Mouse (Mus musculus): Measurements from ENCODE around the gene Terb1. TPM values are rescaled to one million over a fixed set of nuclear protein-coding genes. Genes with fewer than 3 reads are reported as not detected.
A peak's percentile ranks its signal among the peaks of the same experiment; 100 is the strongest.

The Terb1 gene
- polyA plus RNA-seq (2016; fragmentation: Nextera tagmentation; extraction: Ambion mirVana): 0.18 and 0.27 TPM in 2 replicates

DNA sequence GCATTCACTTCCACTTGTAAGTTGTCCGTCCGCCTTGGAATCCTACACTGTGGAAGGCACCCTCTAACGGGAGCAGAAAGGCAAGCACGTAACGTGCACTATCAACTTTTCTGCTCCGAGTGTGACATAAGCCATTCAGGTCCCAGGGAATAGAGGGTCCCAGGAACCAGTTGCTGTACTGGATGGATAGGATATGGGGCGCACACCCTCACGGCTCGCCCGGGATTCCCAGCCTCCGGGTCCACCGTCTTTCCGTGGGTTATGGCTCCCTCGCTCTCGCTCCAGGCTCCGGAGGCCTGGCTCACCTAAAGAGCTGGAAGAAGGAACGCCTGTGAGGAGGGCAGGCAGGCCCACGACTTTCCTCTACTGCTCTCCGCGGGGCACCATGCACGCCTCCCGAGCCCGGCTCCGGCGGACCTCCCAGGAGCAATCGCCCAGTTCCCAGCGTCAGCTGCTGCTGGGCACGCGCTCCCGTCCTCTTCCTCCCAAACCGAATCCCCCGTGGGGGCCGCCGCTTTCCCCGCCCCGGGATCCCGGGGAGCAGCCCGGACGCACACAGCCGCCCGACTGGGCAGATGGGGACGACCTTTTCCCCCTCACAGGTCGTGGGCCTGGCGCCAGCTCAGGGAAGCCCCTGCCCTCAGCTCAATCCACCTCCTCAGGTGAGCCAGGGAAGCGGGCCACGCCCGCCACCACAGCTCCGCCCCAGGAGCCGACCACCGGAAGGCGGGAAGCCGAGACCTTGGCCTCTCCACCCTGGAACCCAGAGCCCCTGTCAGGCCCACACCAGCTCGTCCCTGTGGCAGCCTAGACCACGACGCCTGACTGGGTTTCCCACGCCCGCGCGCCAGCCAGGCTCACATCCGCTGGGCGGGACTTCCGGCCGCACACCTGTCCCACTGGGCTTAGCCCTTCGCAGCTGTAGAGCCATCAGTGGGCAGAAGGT lies at the start of gene Terb1:
Gene Terb1, minus strand, starts transcription at position 850 of the 946 bp plus-strand sequence.
- Histone ChIP-seq H3K4me2 (replicated peaks) (peak within 1 kb of the TSS; percentile 100), H3K9ac (peak within 1 kb of the TSS; percentile 73), H3K27ac (no peak within 1 kb of the TSS), H3K9me3 (no peaks in the 10 kb centered on the region), H3K27me3 (replicated peaks) (no peaks in the 10 kb centered on the region), H3K4me1 (peaks cover 10% of the 10 kb centered on the region), H3K4me3 (peak within 1 kb of the TSS; percentile 55), H3K36me3 (peaks cover 11% of the 10 kb centered on the region)
- WGBS: 3% methylated on average over 64 of the region's 64 CpGs
- peak; percentile 83 for ATAC-seq (ENCODE audit: low FRiP score, low read depth)

DNA sequence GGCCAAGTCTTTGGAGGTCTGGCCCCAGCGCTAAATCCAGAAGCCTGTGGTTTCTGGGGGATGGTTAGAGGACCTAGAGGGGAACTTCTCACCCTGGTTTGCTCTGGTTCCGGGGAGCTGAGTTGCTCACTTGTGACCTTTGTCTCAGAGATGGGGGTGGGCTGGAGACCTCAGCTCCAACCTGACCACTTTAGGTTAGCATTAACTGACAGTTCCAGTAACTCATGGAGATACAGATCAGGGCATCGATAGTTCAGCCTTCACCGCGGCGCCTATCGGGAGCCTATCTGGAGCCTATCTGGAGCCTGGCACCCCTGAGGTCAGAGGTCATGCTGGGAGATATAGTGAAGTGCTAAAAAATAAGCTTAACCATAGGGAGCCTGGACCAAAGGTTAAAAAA lies 47.5 kb upstream of the Terb1 start:
- Histone ChIP-seq H3K9ac (no peak overlapping the region), H3K4me2 (replicated peaks) (no peak overlapping the region), H3K36me3 (no peaks in the 10 kb centered on the region), H3K27me3 (replicated peaks) (no peaks in the 10 kb centered on the region), H3K4me3 (no peak overlapping the region), H3K4me1 (no peaks in the 10 kb centered on the region), H3K9me3 (no peaks in the 10 kb centered on the region), H3K27ac (no peak overlapping the region)
- ATAC-seq (ENCODE audit: low FRiP score, low read depth): no peak
- WGBS: 91% methylated on average over 7 of the region's 7 CpGs

DNA sequence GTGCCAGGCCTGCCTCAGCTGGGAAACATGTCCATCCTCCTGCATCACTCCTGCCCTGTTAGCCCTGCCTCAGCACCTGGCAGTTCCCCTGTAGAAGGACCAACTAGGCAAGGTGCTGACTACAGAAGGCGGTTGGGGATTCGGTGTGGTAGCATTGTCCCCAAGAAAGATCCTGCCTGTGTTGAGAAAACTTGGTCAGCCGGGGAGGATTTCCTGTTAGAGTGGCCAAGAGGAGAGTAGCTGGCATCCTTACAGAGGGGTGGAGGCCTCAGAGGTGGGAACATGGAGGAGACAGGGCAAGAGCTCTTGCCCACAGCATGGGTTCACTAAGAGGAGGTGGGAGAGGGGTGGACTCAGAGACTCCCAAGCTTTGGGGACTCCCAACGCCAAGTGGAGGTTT lies 45.5 kb upstream of the Terb1 start:
- Histone ChIP-seq H3K9me3 (no peaks in the 10 kb centered on the region), H3K27ac (no peak overlapping the region), H3K4me2 (replicated peaks) (no peak overlapping the region), H3K4me1 (no peaks in the 10 kb centered on the region), H3K4me3 (no peak overlapping the region), H3K27me3 (replicated peaks) (no peaks in the 10 kb centered on the region), H3K9ac (no peak overlapping the region), H3K36me3 (no peaks in the 10 kb centered on the region)
- ATAC-seq (ENCODE audit: low FRiP score, low read depth): no peak
- WGBS: 90% methylated on average over 4 of the region's 4 CpGs

DNA sequence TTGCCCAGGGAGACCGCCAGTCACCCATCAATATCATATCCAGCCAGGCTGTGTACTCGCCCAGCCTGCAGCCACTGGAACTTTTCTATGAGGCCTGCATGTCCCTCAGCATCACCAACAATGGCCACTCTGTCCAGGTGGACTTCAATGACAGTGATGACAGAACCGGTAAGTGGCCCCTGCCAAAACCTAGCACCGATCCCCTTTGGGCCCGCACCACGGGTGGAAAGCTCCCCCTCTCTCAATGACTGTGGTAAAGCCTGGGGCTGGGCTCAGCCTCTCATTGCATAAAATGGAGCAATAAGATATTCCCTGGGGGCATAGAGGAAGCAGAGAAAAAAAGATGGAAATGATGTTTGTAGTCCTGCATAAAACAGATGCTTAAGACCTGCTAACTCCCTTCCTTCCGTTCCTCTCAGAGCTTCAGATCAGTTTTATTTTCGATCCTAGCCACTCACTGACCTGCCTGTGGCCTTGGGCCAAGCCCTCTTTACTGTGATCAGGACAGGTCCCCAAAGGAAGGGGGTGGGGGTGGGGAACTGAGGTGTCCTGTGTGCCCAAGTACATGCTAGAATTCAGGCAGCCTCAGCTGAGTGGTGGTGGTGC lies 33.8 kb upstream of the Terb1 start:
- 83% methylated on average over 8 of the region's 8 CpGs for WGBS
- Histone ChIP-seq H3K4me3 (no peak overlapping the region), H3K36me3 (no peaks in the 10 kb centered on the region), H3K27ac (no peak overlapping the region), H3K9me3 (no peaks in the 10 kb centered on the region), H3K4me2 (replicated peaks) (no peak overlapping the region), H3K9ac (no peak overlapping the region), H3K4me1 (peaks cover 11% of the 10 kb centered on the region), H3K27me3 (replicated peaks) (peaks cover 61% of the 10 kb centered on the region)
- no peak for ATAC-seq (ENCODE audit: low FRiP score, low read depth)

DNA sequence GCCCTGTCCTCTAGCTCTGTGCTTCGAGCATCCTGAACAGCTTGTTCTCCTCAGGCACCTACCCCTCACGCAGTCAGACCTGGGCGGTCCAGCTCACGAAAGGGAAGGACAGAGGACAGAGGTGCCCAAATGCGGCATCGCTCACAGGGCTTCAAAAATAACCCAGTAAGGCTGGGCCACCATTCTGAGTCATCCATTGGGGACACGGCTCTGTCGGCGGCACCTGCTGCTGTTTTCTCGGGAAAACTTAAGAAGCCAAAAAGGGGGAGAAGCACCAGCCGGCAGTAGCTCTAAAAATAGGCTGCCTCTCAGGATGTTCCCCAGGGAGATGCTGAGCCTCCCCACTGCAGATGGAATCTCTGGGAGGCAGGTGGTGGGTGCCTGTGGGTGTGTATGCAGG lies 32.5 kb upstream of the Terb1 start:
- H3K4me3 ChIP-seq: no peak overlapping the region
- H3K4me2 ChIP-seq (replicated peaks): no peak overlapping the region; the same call in 1 of the 2 replicates
- H3K27ac ChIP-seq: no peak overlapping the region
- ATAC-seq (ENCODE audit: low FRiP score, low read depth): no peak
- H3K9ac ChIP-seq: no peak overlapping the region
- no peaks in the 10 kb centered on the region for H3K36me3 ChIP-seq
- peaks cover 61% of the 10 kb centered on the region for H3K27me3 ChIP-seq (replicated peaks)
- WGBS: 9% methylated on average over 11 of the region's 11 CpGs
- peaks cover 11% of the 10 kb centered on the region for H3K4me1 ChIP-seq
- no peaks in the 10 kb centered on the region for H3K9me3 ChIP-seq

DNA sequence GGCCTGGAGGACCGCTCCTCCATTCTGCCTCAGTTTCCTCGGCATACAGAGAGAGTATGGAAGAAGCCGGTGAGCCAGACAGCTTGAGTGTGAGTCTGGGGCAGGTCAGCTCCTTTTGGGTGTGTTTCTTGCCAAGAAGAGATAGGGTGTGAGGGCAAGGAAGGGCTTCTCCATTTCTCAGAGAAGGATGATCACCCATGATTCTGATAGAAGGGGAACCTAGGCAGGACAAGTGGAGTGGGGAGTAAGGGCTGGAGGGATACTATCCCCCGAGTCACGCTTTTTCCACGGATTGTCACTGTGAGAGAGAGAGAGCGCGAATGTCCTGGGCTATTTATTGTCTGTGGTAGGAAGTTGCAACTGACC lies 31.8 kb upstream of the Terb1 start:
- 11% methylated on average over 8 of the region's 8 CpGs for WGBS
- no peak; the same call in 1 of the 2 replicates for ATAC-seq (ENCODE audit: low FRiP score, low read depth)
- H3K9ac ChIP-seq: no peak overlapping the region

DNA sequence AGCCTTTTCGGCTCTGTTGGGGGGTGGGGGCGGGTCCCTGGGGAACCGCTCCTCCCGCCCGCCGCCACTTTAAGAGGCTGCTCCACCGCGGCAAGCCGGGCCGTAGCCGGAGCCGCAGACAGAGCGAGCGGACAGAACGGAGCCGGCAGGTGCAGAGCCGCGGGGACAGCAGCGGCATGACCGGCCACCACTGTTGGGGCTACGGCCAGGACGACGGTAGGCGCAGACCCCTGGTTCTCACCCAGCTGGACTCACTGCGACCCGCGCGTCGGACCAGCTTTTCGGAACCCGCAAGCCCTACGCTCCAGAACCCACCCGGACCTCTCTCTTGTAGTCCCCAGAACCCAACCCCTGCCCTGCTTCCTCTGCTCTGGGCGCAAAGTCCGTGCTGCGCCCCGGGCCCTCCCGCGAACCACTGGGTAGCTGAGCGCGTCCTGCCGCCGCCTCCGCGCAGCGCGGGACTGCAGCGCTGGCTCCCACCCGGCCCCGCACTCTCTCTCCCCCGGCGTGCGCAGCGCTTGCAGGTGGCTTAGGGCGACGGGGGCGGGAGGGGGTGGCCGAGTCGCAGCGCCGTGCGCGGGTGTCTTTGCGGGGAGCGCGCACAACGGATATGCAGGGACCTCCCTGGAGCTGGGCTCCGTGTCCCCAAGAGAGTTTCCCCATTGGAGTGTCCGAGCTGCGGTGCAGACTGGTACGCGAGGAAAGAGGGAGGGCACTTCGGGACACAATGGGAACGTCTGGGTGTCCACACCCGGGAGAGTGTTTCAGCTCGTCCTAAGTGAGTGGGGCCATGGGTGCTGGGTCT lies 31.2 kb upstream of the Terb1 start:
- Histone ChIP-seq H3K27ac (no peak overlapping the region), H3K27me3 (replicated peaks) (peaks cover 61% of the 10 kb centered on the region), H3K4me2 (replicated peaks) (peak overlapping the region; percentile 91), H3K9me3 (no peaks in the 10 kb centered on the region), H3K9ac (peak overlapping the region; percentile 49), H3K36me3 (no peaks in the 10 kb centered on the region), H3K4me1 (peaks cover 11% of the 10 kb centered on the region), H3K4me3 (peak overlapping the region; percentile 43)
- under 1% methylated on average over 76 of the region's 76 CpGs for WGBS
- ATAC-seq (ENCODE audit: low FRiP score, low read depth): peak; percentile 49

More for the DNA sequence above, 31.8 kb upstream of the Terb1 start:
- H3K9me3 ChIP-seq: no peaks in the 10 kb centered on the region
- H3K36me3 ChIP-seq: no peaks in the 10 kb centered on the region
- no peak overlapping the region for H3K27ac ChIP-seq
- peak overlapping the region; percentile 43 for H3K4me3 ChIP-seq
- H3K4me1 ChIP-seq: peaks cover 11% of the 10 kb centered on the region
- H3K4me2 ChIP-seq (replicated peaks): peak overlapping the region; percentile 91
- H3K27me3 ChIP-seq (replicated peaks): peaks cover 61% of the 10 kb centered on the region

DNA sequence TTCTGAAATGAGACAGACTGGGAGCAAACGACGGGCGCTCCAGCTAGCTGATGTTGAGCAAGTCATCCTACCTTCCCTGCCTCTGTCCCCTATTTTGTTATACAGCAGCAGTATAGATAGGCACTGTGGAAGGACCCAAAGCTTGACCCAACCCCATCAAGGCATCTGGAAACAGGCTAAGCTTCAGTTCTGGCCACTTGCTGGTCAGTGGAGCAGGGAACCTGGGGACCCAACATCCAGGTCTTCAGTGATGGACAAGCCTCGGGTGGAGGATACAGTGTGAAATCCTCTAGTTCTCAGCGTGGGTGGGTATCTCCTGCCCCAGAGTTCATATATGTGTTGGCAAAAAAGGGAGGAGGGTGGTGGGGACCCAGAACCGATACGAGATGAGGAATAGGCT lies 30.5 kb upstream of the Terb1 start:
- Histone ChIP-seq H3K27me3 (replicated peaks) (peaks cover 61% of the 10 kb centered on the region), H3K9ac (peak overlapping the region; percentile 49; the same call in 1 of the 2 replicates), H3K9me3 (no peaks in the 10 kb centered on the region), H3K36me3 (no peaks in the 10 kb centered on the region), H3K4me1 (peaks cover 11% of the 10 kb centered on the region), H3K27ac (no peak overlapping the region), H3K4me3 (peak overlapping the region; percentile 43; the same call in 1 of the 2 replicates), H3K4me2 (replicated peaks) (peak overlapping the region; percentile 91)
- ATAC-seq (ENCODE audit: low FRiP score, low read depth): no peak; the same call in 1 of the 2 replicates
- WGBS: 38% methylated on average over 7 of the region's 7 CpGs

DNA sequence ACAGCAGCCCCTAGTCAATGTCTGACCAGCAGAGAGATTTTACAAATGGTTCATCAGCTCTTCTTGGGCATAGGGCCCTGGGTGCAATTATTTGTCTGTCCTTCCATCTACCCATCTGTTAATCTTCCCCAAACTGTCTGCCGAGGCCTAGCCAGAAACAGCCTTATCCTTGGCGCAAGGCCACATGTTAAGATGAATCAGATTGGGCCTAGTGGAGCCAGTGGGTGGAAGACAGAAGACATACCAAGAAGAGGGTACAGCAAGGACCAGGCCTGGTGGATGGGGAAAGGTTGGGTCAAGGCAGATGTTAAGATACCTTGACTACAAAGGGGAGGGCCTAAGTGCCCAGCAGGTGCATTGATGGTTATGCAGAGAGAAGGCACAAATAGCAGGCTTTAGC lies 29.9 kb upstream of the Terb1 start:
- Histone ChIP-seq H3K9me3 (no peaks in the 10 kb centered on the region), H3K27me3 (replicated peaks) (peaks cover 61% of the 10 kb centered on the region), H3K4me1 (peaks cover 14% of the 10 kb centered on the region), H3K27ac (no peak overlapping the region), H3K4me3 (no peak overlapping the region), H3K9ac (no peak overlapping the region), H3K36me3 (no peaks in the 10 kb centered on the region), H3K4me2 (replicated peaks) (no peak overlapping the region)
- WGBS: 98% methylated on average over 2 of the region's 2 CpGs
- no peak for ATAC-seq (ENCODE audit: low FRiP score, low read depth)

DNA sequence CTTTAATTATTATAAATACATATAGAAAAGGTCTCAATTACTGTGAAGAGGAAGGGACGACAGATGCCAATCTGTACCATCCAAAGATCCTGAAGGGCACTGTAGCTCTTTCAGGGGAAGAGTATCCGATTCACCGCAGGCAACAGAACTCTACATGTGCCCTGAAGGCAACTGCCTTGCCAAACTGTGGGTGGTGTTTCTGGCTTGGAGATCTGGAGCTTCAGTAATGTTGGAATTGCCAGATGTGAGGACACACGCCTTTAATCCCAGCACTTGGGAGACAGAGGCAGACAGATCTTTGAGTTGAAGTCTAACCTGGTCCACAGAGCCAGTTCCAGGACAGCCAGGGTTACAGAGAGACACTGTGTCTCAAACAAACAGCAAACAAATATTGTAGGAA lies 29.2 kb upstream of the Terb1 start:
- no peak overlapping the region for H3K27ac ChIP-seq
- H3K9ac ChIP-seq: no peak overlapping the region
- H3K27me3 ChIP-seq (replicated peaks): peaks cover 54% of the 10 kb centered on the region
- WGBS: 89% methylated on average over 4 of the region's 4 CpGs
- no peak overlapping the region for H3K4me3 ChIP-seq
- peaks cover 14% of the 10 kb centered on the region for H3K4me1 ChIP-seq
- H3K4me2 ChIP-seq (replicated peaks): no peak overlapping the region
- H3K36me3 ChIP-seq: no peaks in the 10 kb centered on the region
- ATAC-seq (ENCODE audit: low FRiP score, low read depth): no peak
- no peaks in the 10 kb centered on the region for H3K9me3 ChIP-seq

DNA sequence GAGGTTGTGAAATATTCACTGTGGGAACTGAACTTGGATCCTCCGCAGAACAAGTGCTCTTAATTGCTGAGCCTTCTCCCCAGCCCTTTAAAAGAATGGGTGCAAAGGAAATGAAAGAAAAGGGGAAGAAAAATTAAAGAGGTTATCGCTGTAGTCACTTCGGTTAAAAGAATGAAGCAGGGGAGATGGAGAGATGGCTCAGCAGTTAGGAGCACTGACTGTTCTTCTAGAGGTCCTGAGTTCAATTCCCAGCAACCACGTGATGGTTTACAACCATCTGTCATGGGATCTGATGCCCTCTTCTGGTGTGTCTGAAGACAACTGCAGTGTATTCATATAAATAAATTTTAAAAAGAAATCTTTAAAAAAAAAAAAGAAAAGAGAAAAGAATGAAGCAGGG lies 26.3 kb upstream of the Terb1 start:
- WGBS: 84% methylated on average over 4 of the region's 4 CpGs
- no peaks in the 10 kb centered on the region for H3K9me3 ChIP-seq
- H3K27ac ChIP-seq: no peak overlapping the region
- no peak overlapping the region for H3K9ac ChIP-seq
- no peak overlapping the region for H3K4me3 ChIP-seq
- H3K4me2 ChIP-seq (replicated peaks): no peak overlapping the region
- peaks cover 25% of the 10 kb centered on the region for H3K27me3 ChIP-seq (replicated peaks)
- H3K36me3 ChIP-seq: 0 out of 2 replicates have a peak, but pooled peaks cover 3% of the 10 kb centered on the region
- peaks cover 21% of the 10 kb centered on the region for H3K4me1 ChIP-seq
- ATAC-seq (ENCODE audit: low FRiP score, low read depth): no peak

DNA sequence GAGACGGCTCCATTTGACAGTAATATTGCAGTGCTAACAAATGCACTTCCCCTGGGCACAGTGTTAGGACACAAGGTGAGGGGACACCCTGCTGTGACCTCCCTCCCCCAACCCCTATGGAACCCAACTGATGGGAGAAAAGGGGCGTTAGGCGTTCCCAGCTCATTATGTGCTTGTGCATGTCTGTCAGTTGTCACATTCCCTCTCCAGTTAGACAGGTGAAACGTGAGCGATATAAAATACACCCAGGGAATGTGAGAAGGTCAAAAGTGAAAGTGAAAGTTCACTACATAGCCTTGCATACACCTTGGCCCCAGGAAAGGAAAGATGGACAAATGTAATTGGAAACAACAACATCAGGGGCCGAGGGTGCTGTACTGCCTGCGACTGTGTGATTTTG lies 25.7 kb upstream of the Terb1 start:
- Histone ChIP-seq H3K4me3 (no peak overlapping the region), H3K27ac (no peak overlapping the region), H3K9ac (no peak overlapping the region), H3K4me2 (replicated peaks) (peak overlapping the region; percentile 72), H3K9me3 (no peaks in the 10 kb centered on the region), H3K27me3 (replicated peaks) (peaks cover 19% of the 10 kb centered on the region), H3K36me3 (0 out of 2 replicates have a peak, but pooled peaks cover 3% of the 10 kb centered on the region), H3K4me1 (peaks cover 15% of the 10 kb centered on the region)
- ATAC-seq (ENCODE audit: low FRiP score, low read depth): no peak
- 35% methylated on average over 7 of the region's 7 CpGs for WGBS

Measured in neural tube, embryonic 12.5 days (tissue).